Mouse (Mus musculus): ENCODE data around the gene Glis2.

DNA sequence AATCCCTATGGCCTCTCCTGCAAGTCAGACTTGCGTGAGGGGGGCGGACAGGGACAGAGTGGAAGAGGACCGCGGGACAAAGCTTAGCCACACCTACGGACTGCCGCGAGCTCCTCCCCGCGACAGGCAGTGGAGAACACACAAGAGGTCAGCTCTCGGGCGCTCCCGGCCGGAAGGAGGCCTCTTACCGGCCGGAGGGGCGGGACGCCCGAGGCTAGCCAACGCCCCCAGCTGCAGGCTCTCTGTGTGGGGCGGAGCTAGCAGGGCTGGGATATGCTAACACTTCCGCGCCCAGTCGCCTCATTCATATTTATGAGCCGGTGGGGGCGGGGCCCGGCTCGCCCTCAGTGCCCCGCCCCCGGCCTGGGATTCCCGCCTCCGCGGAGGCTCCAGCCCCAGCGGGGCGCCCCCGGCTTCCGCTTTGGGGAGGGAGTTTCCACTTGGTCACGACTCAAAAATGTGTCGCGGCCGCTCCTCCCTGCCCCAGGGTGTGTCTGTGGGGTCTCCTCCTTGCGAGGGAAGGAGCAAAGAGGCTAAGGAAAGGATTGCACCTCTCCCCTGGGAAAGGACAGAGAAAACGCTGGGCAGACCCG lies 7.9 kb upstream of the Glis2 start:
- TF ChIP-seq MAX (IDR thresholded peaks at IDR 0.05) (no peak), CTCF (IDR thresholded peaks at IDR 0.05; ENCODE audit: control insufficient read depth, insufficient read depth, insufficient read length) (no peak), MYOD1 (IDR thresholded peaks at IDR 0.05; ENCODE audit: control insufficient read depth, insufficient read length, low read depth) (no peak), CEBPB (IDR thresholded peaks at IDR 0.05; ENCODE audit: low read depth) (no peak), USF1 (IDR thresholded peaks at IDR 0.05; ENCODE audit: low read depth) (no peak)

All from C2C12 (cell line).